Mouse (Mus musculus) embryonic facial prominence, embryonic 13.5 days (tissue): ENCODE data around the gene Slc6a4. TPM values are rescaled to one million over a fixed set of nuclear protein-coding genes. Genes with fewer than 3 reads are reported as not detected.
A peak's percentile ranks its signal among the peaks of the same experiment; 100 is the strongest.

Experiments
- ATAC-seq: fragments of 200-750 bp; cut with Nextera tagmentation; 2 replicates; pipeline ENCODE4 v1.8.0; 2017; ENCODE audit warnings: low read depth; ENCODE audit not compliant: insufficient number of reproducible peaks, insufficient read depth, low FRiP score, low TSS enrichment
- H3K27ac ChIP-seq: fragments of 300-500 bp; sonication (generic); 2 replicates; pipeline ENCODE4 v1.5.1; 2015; ENCODE audit warnings: moderate library complexity, mild to moderate bottlenecking, inconsistent platforms
- H3K27me3 ChIP-seq: fragments of 300-500 bp; sonication (generic); 2 replicates; pipeline ENCODE4 v1.6.1; 2015; ENCODE audit warnings: mild to moderate bottlenecking, inconsistent platforms
- H3K36me3 ChIP-seq: fragments of 300-500 bp; sonication (generic); 2 replicates; pipeline ENCODE4 v1.6.1; 2015; ENCODE audit warnings: mild to moderate bottlenecking, inconsistent platforms
- H3K4me1 ChIP-seq: fragments of 300-500 bp; sonication (generic); 2 replicates; pipeline ENCODE4 v1.6.1; 2015; ENCODE audit warnings: inconsistent platforms
- H3K4me2 ChIP-seq: fragments of 300-500 bp; sonication (generic); 2 replicates; pipeline ENCODE4 v1.6.1; 2015; ENCODE audit warnings: moderate library complexity, mild to moderate bottlenecking, inconsistent platforms
- H3K4me3 ChIP-seq: fragments of 300-500 bp; sonication (generic); 2 replicates; pipeline ENCODE4 v1.5.1; 2015; ENCODE audit warnings: mild to moderate bottlenecking, inconsistent platforms
- H3K9ac ChIP-seq: fragments of 300-500 bp; sonication (generic); 2 replicates; pipeline ENCODE4 v1.6.1; 2015; ENCODE audit warnings: mild to moderate bottlenecking, inconsistent platforms
- H3K9me3 ChIP-seq: fragments of 300-500 bp; sonication (generic); 2 replicates; pipeline ENCODE4 v1.6.1; 2016; ENCODE audit warnings: inconsistent platforms
- WGBS: fragments of 180-500 bp; shearing (Covaris S2); methylation state at CpG from one replicate; pipeline ENCODE4 v1.1.7; 2015; ENCODE audit warnings: mixed read lengths; 5-methylcytosine and 5-hydroxymethylcytosine counted together
- polyA plus RNA-seq: library from polyadenylated mRNA; unstranded; fragments of >200 nt; fragmentation: Nextera tagmentation; extraction: Ambion mirVana; gene quantifications from 2 replicates; pipeline ENCODE4 v1.2.1, GENCODE M21; 2015

The Slc6a4 gene
- 0.89 and 0.91 TPM in 2 replicates for polyA plus RNA-seq

DNA sequence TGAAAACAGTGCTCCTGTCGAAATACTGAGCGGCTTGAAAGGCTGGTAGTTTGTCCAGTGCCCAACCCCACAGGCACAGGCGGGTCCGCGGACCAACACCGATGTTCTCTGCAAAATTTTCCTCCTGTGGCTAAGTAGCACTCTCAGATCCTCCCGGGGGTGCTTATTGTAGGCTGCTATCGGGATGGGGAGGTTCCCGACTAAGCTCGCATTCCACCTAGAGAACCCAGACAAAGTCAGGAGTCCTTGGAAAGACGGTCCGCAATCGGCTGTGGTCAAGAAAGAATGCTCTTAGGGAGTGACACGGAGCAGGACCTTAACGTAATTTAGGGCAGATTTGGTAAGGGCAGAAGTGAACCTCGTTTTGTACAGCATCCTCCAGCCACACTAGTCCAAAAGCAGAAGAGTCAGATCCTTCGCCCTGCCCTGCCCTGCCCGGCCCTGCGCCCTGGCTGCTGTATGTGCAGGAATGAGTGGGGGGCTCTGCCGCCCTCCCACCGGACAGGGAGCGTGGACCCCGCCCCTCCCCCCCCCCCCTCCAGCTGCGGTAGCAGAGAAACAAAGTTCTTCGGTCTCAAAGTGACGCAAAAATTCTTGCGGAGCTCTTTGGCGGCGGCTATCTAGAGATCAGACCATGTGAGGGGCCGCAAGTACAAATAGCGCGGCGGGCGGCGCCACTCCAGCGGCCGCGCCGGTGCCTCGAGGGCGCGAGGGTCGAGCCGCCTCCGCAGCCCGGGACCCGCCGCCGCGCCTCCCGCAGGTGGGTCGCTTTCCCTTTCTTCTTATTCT, at the start of gene Slc6a4:
Gene Slc6a4 (plus strand): TSS at position 688 of the 789 bp plus-strand sequence.
- Histone ChIP-seq H3K9me3 (no peaks in the 10 kb centered on the region), H3K27me3 (peaks cover 63% of the 10 kb centered on the region), H3K9ac (peak within 1 kb of the TSS; percentile 55; the same call in 1 of the 2 replicates), H3K27ac (no peak within 1 kb of the TSS), H3K4me3 (peak within 1 kb of the TSS; percentile 49), H3K36me3 (no peaks in the 10 kb centered on the region), H3K4me2 (peak within 1 kb of the TSS; percentile 91), H3K4me1 (peaks cover 21% of the 10 kb centered on the region)
- WGBS = under 1% methylated on average over 52 of the region's 52 CpGs
- ATAC-seq = no peak

GRCm38 (mm10) chr11:76953536-76953935, 44.9 kb upstream of the Slc6a4 start:
- no peak overlapping the region for H3K9ac ChIP-seq
- no peaks in the 10 kb centered on the region for H3K27me3 ChIP-seq
- H3K4me1 ChIP-seq = no peaks in the 10 kb centered on the region
- ATAC-seq = no peak
- peaks cover 78% of the 10 kb centered on the region for H3K36me3 ChIP-seq
- H3K4me2 ChIP-seq = no peak overlapping the region
- H3K27ac ChIP-seq = no peak overlapping the region
- H3K4me3 ChIP-seq = no peak overlapping the region
- no peaks in the 10 kb centered on the region for H3K9me3 ChIP-seq
- WGBS = 92% methylated on average over 2 of the region's 2 CpGs

GRCm38 (mm10) chr11:76965703-76966102, 32.7 kb upstream of the Slc6a4 start:
- Histone ChIP-seq H3K4me3 (no peak overlapping the region), H3K9ac (no peak overlapping the region), H3K27ac (no peak overlapping the region), H3K4me1 (no peaks in the 10 kb centered on the region), H3K4me2 (no peak overlapping the region), H3K27me3 (no peaks in the 10 kb centered on the region), H3K36me3 (peaks cover 91% of the 10 kb centered on the region), H3K9me3 (no peaks in the 10 kb centered on the region)
- WGBS = 93% methylated on average over 3 of the region's 3 CpGs
- no peak for ATAC-seq

- Histone ChIP-seq H3K9me3 (no peaks in the 10 kb centered on the region), H3K4me3 (no peak overlapping the region), H3K4me1 (no peaks in the 10 kb centered on the region), H3K4me2 (no peak overlapping the region), H3K36me3 (peaks cover 92% of the 10 kb centered on the region), H3K9ac (no peak overlapping the region), H3K27ac (no peak overlapping the region), H3K27me3 (no peaks in the 10 kb centered on the region)
- WGBS = 94% methylated on average over 2 of the region's 2 CpGs
- no peak for ATAC-seq
Measured at GRCm38 (mm10) chr11:76970328-76970727, 28.1 kb upstream of the Slc6a4 start.

- WGBS = 88% methylated on average over 7 of the region's 7 CpGs
Measured at GRCm38 (mm10) chr11:76974680-76975319, 23.6 kb upstream of the Slc6a4 start.

DNA sequence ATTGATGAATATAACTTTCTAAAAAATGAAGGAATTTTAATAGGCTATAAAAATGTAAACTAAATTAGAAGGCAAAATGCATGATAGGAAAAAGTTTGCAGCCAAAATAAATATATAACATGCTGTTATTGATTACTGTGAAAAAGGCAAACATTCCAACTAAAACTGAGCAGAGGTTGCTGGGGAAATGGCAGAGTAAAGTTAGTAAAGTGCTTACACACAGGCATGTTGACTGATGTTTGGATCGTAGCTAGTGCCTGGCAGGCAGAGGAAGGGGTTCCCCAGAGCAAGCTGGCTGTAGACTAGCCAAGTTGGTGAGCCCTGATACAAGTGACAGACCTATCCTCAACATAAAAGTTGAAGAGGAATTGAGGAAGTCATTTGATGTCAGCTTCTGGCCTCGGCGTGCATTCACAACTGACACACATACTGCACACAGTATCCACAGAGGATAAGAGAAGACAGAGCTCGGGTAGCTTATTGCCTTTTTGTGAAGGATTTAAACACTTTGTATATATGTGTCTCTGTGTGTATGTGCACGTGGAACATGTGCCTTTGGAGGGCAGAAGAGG, 16.7 kb upstream of the Slc6a4 start:
- Histone ChIP-seq H3K27ac (no peak overlapping the region), H3K36me3 (peaks cover 76% of the 10 kb centered on the region), H3K9me3 (no peaks in the 10 kb centered on the region), H3K9ac (no peak overlapping the region), H3K4me2 (no peak overlapping the region), H3K4me1 (no peaks in the 10 kb centered on the region), H3K27me3 (no peaks in the 10 kb centered on the region), H3K4me3 (no peak overlapping the region)
- 70% methylated on average over 5 of the region's 5 CpGs for WGBS
- no peak for ATAC-seq

More at GRCm38 (mm10) chr11:76974680-76975319, 23.6 kb upstream of the Slc6a4 start:
- Histone ChIP-seq H3K9me3 (no peaks in the 10 kb centered on the region), H3K27ac (no peak overlapping the region), H3K4me1 (no peaks in the 10 kb centered on the region), H3K4me3 (no peak overlapping the region), H3K36me3 (peaks cover 91% of the 10 kb centered on the region), H3K27me3 (no peaks in the 10 kb centered on the region), H3K4me2 (no peak overlapping the region), H3K9ac (no peak overlapping the region)
- ATAC-seq = no peak

- Histone ChIP-seq H3K27ac (no peak overlapping the region), H3K36me3 (peaks cover 80% of the 10 kb centered on the region), H3K4me3 (no peak overlapping the region), H3K4me1 (no peaks in the 10 kb centered on the region), H3K9ac (no peak overlapping the region), H3K27me3 (no peaks in the 10 kb centered on the region), H3K9me3 (no peaks in the 10 kb centered on the region), H3K4me2 (no peak overlapping the region)
- 77% methylated on average over 4 of the region's 4 CpGs for WGBS
- ATAC-seq = no peak
Measured at GRCm38 (mm10) chr11:76982415-76982814, 16.0 kb upstream of the Slc6a4 start.

DNA sequence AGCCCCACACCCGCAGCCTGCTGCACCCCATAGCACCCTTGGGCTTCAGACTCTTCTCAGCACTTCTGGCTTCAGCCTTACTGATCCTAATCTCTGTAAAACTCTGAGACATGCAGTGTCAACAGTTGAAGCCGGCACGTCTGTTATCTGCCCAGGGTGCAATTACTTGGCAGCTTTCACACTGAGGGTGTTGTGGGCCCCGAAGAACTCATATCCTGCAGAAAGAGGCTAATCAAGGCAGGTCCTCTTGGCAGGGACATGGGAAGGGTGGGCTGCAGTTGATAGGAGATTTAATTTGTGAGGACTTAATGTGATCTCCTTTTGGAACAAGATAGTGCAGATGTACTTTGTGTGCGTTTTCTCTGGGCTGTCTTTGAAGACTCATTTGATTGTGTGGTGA, 14.8 kb upstream of the Slc6a4 start:
- Histone ChIP-seq H3K4me1 (no peaks in the 10 kb centered on the region), H3K4me2 (no peak overlapping the region), H3K9me3 (no peaks in the 10 kb centered on the region), H3K36me3 (peaks cover 80% of the 10 kb centered on the region), H3K4me3 (no peak overlapping the region), H3K9ac (no peak overlapping the region), H3K27ac (no peak overlapping the region), H3K27me3 (no peaks in the 10 kb centered on the region)
- no peak for ATAC-seq
- 82% methylated on average over 5 of the region's 5 CpGs for WGBS

GRCm38 (mm10) chr11:76984173-76984572, 14.2 kb upstream of the Slc6a4 start:
- no peak for ATAC-seq
- Histone ChIP-seq H3K36me3 (peaks cover 77% of the 10 kb centered on the region), H3K9ac (no peak overlapping the region), H3K4me3 (no peak overlapping the region), H3K27me3 (no peaks in the 10 kb centered on the region), H3K9me3 (no peaks in the 10 kb centered on the region), H3K4me2 (no peak overlapping the region), H3K4me1 (no peaks in the 10 kb centered on the region), H3K27ac (no peak overlapping the region)

- Histone ChIP-seq H3K4me3 (no peak overlapping the region), H3K9ac (no peak overlapping the region), H3K4me1 (peaks cover 5% of the 10 kb centered on the region; the same call in 1 of the 2 replicates), H3K4me2 (no peak overlapping the region), H3K27ac (no peak overlapping the region), H3K27me3 (peaks cover 5% of the 10 kb centered on the region), H3K36me3 (peaks cover 37% of the 10 kb centered on the region), H3K9me3 (no peaks in the 10 kb centered on the region)
- WGBS = 65% methylated on average over 5 of the region's 5 CpGs
- ATAC-seq = no peak
Measured at GRCm38 (mm10) chr11:76990839-76991238, 7.6 kb upstream of the Slc6a4 start.

DNA sequence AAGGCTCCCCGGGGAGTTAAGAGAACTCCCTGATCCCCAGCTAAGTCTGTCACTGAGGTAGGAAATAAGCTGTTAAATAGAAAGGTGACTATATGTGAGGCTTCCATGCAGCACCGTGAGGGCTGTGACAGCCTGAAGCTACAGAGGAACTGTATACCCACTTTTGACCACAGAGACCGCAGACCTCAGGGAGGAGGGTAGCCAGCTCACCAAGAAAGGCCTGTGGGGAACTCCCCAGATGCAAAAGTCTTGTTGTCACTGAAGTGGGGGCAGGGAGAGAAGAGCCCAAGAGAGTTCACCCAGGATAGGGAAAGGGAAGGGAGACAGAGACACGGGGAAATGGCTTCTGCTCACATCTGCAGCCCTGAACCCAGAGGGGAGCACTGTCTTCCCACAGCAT, 5.5 kb upstream of the Slc6a4 start:
- Histone ChIP-seq H3K4me3 (no peak overlapping the region), H3K9me3 (no peaks in the 10 kb centered on the region), H3K9ac (no peak overlapping the region), H3K27ac (no peak overlapping the region), H3K4me1 (peaks cover 12% of the 10 kb centered on the region), H3K4me2 (no peak overlapping the region), H3K36me3 (peaks cover 16% of the 10 kb centered on the region), H3K27me3 (peaks cover 25% of the 10 kb centered on the region)
- ATAC-seq = no peak
- WGBS = 34% methylated on average over 4 of the region's 4 CpGs
